Mouse (Mus musculus) spleen, embryonic (tissue): ENCODE results near the gene St3gal2.
"Not testable (repeated sequence)": the region's sequence is repeated elsewhere in the genome, so short reads cannot be mapped to it uniquely, and the experiment has no call there.

Experiments used
- CTCF ChIA-PET: fragments of 350-600 bp; sonication (Branson Sonifier 250); formaldehyde crosslinking; loops from one replicate; lab custom pipeline; 2022; lab: Charles Lee

Gene St3gal2

GRCm38 (mm10) chr8:110944276-110944876 lies 24.7 kb downstream of the St3gal2 start:
- CTCF ChIA-PET: no interaction called here

GRCm38 (mm10) chr8:110945716-110946115 lies 26.0 kb downstream of the St3gal2 start:
- CTCF ChIA-PET: interaction anchor here (0.7 kb wide), 1 partner anchor 153 kb away, joined by 4 read pairs; no protein-coding TSS in a partner anchor

GRCm38 (mm10) chr8:110950065-110950484 lies 30.4 kb downstream of the St3gal2 start:
- CTCF ChIA-PET: interaction anchor here (0.6 to 1.6 kb wide), 2 partner anchors 30 to 67 kb away, joined by 3 to 4 read pairs; no protein-coding TSS in a partner anchor

GRCm38 (mm10) chr8:110954776-110955175 lies 35.1 kb downstream of the St3gal2 start:
- CTCF ChIA-PET: no interaction called here

GRCm38 (mm10) chr8:110956619-110957450 lies 37.1 kb downstream of the St3gal2 start:
- CTCF ChIA-PET: no interaction called here

GRCm38 (mm10) chr8:110957471-110957870 lies 37.7 kb downstream of the St3gal2 start:
- CTCF ChIA-PET: no interaction called here

GRCm38 (mm10) chr8:110958135-110958534 lies 38.4 kb downstream of the St3gal2 start:
- CTCF ChIA-PET: interaction anchor here (0.6 kb wide), 1 partner anchor 65 kb away, joined by 3 read pairs; no protein-coding TSS in a partner anchor

- CTCF ChIA-PET: interaction anchor here (0.6 kb wide), 1 partner anchor 65 kb away, joined by 3 read pairs; no protein-coding TSS in a partner anchor
These were observed 38.8 kb downstream of the St3gal2 start for GRCm38 (mm10) chr8:110958553-110958952.

GRCm38 (mm10) chr8:110959071-110959780 lies 39.5 kb downstream of the St3gal2 start:
- CTCF ChIA-PET: no interaction called here

GRCm38 (mm10) chr8:110959906-110960305 lies 40.2 kb downstream of the St3gal2 start:
- CTCF ChIA-PET: no interaction called here

- CTCF ChIA-PET: no interaction called here
These were observed 43.3 kb downstream of the St3gal2 start for GRCm38 (mm10) chr8:110963051-110963450.

GRCm38 (mm10) chr8:110964666-110965065 lies 44.9 kb downstream of the St3gal2 start:
- CTCF ChIA-PET: no interaction called here

- CTCF ChIA-PET: no interaction called here
These were observed 45.9 kb downstream of the St3gal2 start for GRCm38 (mm10) chr8:110965594-110965993.

- CTCF ChIA-PET: no interaction called here
These were observed 46.9 kb downstream of the St3gal2 start for GRCm38 (mm10) chr8:110966586-110966985.

GRCm38 (mm10) chr8:110967326-110967725 lies 47.6 kb downstream of the St3gal2 start:
- CTCF ChIA-PET: interaction anchor here (0.6 to 0.9 kb wide), 2 partner anchors 30 to 61 kb away, joined by 3 to 4 read pairs; partner anchors contain the start of gene Ddx19a

GRCm38 (mm10) chr8:110969910-110970770 lies 50.4 kb downstream of the St3gal2 start:
- CTCF ChIA-PET: no interaction called here

GRCm38 (mm10) chr8:110976532-110976931 lies 56.8 kb downstream of the St3gal2 start:
- CTCF ChIA-PET: not testable (repeated sequence)

GRCm38 (mm10) chr8:110977987-110978386 lies 58.3 kb downstream of the St3gal2 start:
- CTCF ChIA-PET: interaction anchor here (0.6 kb wide), 1 partner anchor 961 kb away, joined by 4 read pairs; no protein-coding TSS in a partner anchor

GRCm38 (mm10) chr8:110981304-110981703 lies 61.6 kb downstream of the St3gal2 start:
- CTCF ChIA-PET: interaction anchor here (0.7 kb wide), 1 partner anchor 82 kb away, joined by 7 read pairs; no protein-coding TSS in a partner anchor
